Mouse (Mus musculus) CH12.LX (cell line): ENCODE data around the gene Rrp12. TPM values are rescaled to one million over a fixed set of nuclear protein-coding genes. Genes with fewer than 3 reads are reported as not detected.

Experiments
- DNase-seq: peaks from one replicate; pipeline ENCODE4 v3.0.0-alpha.2; 2013; ENCODE audit errors: extremely low read depth
- H3K27ac ChIP-seq: 2 replicates; pipeline ENCODE4 v1.5.1; 2012; ENCODE audit warnings: low read depth, mild to moderate bottlenecking, control low read depth, moderate library complexity; ENCODE audit not compliant: insufficient read depth
- H3K27me3 ChIP-seq: replicated peaks from 2 replicates; pipeline ENCODE3; 2012; ENCODE audit warnings: inconsistent platforms
- H3K36me3 ChIP-seq, 2 experiments: replicated peaks in 1 of 2; 2 replicates each; pipeline versions ENCODE3 to v1.6.1; 2012; ENCODE audit warnings: inconsistent platforms in 1 of 2, low read length in 1 of 2, mild to moderate bottlenecking in 1 of 2, mixed read lengths in 1 of 2, moderate library complexity in 1 of 2; ENCODE audit not compliant: control insufficient read depth in 1 of 2, insufficient read depth in 1 of 2
- H3K4me1 ChIP-seq, 2 experiments: 2 replicates each; pipeline ENCODE4 v1.6.1; 2012; ENCODE audit warnings: inconsistent platforms in 1 of 2, moderate library complexity in 1 of 2; ENCODE audit not compliant: insufficient read depth in 2 of 2, control insufficient read depth in 1 of 2
- H3K4me2 ChIP-seq: 2 replicates; pipeline ENCODE4 v1.6.1; 2012; ENCODE audit warnings: low read depth, mild to moderate bottlenecking, control low read depth; ENCODE audit not compliant: poor library complexity, insufficient read depth, severe bottlenecking
- H3K4me3 ChIP-seq, 3 experiments: fragments of 150-350 bp in 1 of 3; sonication (generic) in 1 of 3; replicated peaks in 1 of 3; 2 replicates each; pipeline versions ENCODE3 to v1.5.1; 2011 to 2012; ENCODE audit warnings: low read depth in 2 of 3, low read length in 2 of 3, mild to moderate bottlenecking in 2 of 3, moderate library complexity in 2 of 3, control low read depth in 1 of 3, improper control_type of control experiment in 1 of 3, inconsistent platforms in 1 of 3, mixed read lengths in 1 of 3; ENCODE audit not compliant: poor library complexity in 1 of 3
- H3K79me2 ChIP-seq: replicated peaks from 2 replicates; pipeline ENCODE4 v1.6.1; 2012; ENCODE audit warnings: mild to moderate bottlenecking, moderate library complexity; ENCODE audit not compliant: control insufficient read depth, poor library complexity, insufficient read depth, severe bottlenecking; ENCODE audit errors: extremely low read depth
- H3K9ac ChIP-seq: 2 replicates; pipeline ENCODE4 v1.6.1; 2012; ENCODE audit warnings: low read depth, mild to moderate bottlenecking, control low read depth, moderate library complexity; ENCODE audit not compliant: insufficient read depth
- H3K9me3 ChIP-seq: replicated peaks from 2 replicates; pipeline ENCODE3; 2012; ENCODE audit warnings: low read length, inconsistent platforms, mixed read lengths
- BHLHE40 ChIP-seq: IDR thresholded peaks from 2 replicates; pipeline ENCODE4 v1.6.1; 2011; ENCODE audit warnings: mild to moderate bottlenecking, low read depth, low read length, improper control_type of control experiment
- CTCF ChIP-seq, 2 experiments: IDR thresholded peaks in 1 of 2; conservative IDR thresholded peaks in 1 of 2; 2 replicates each; pipeline ENCODE4 v1.5.1; 2011 to 2012; ENCODE audit warnings: low read depth in 2 of 2, low read length in 2 of 2, improper control_type of control experiment in 1 of 2, inconsistent platforms in 1 of 2, mild to moderate bottlenecking in 1 of 2, moderate library complexity in 1 of 2
- ELF1 ChIP-seq: IDR thresholded peaks from 2 replicates; pipeline ENCODE4 v1.6.1; 2014; ENCODE audit warnings: low read depth, mild to moderate bottlenecking, inconsistent platforms, low read length, improper control_type of control experiment
- EP300 ChIP-seq: IDR thresholded peaks from 2 replicates; pipeline ENCODE4 v1.6.1; 2011; ENCODE audit warnings: low read length, improper control_type of control experiment
- ETS1 ChIP-seq: conservative IDR thresholded peaks from 2 replicates; pipeline ENCODE4 v1.6.1; 2012; ENCODE audit warnings: low read depth, mild to moderate bottlenecking, inconsistent platforms, low read length, improper control_type of control experiment, moderate library complexity
- GABPA ChIP-seq: IDR thresholded peaks from 2 replicates; pipeline ENCODE4 v1.6.1; 2012; ENCODE audit warnings: low read depth, low read length, improper control_type of control experiment, inconsistent platforms; ENCODE audit not compliant: insufficient replicate concordance
- HCFC1 ChIP-seq: IDR thresholded peaks from 2 replicates; pipeline ENCODE4 v1.6.1; 2012; ENCODE audit warnings: low read depth, mild to moderate bottlenecking, inconsistent platforms, low read length, improper control_type of control experiment
- JUN ChIP-seq: IDR thresholded peaks from 2 replicates; pipeline ENCODE4 v1.6.1; 2011; ENCODE audit warnings: low read depth, mild to moderate bottlenecking, low read length, improper control_type of control experiment, moderate library complexity; ENCODE audit not compliant: insufficient read depth
- JUND ChIP-seq: conservative IDR thresholded peaks from 2 replicates; pipeline ENCODE4 v1.6.1; 2011; ENCODE audit warnings: low read depth, low read length, improper control_type of control experiment
- KAT2A ChIP-seq: IDR thresholded peaks from 2 replicates; pipeline ENCODE4 v1.6.1; 2012; ENCODE audit warnings: low read length, improper control_type of control experiment, inconsistent platforms; ENCODE audit not compliant: insufficient replicate concordance
- MAFK ChIP-seq: IDR thresholded peaks from 2 replicates; pipeline ENCODE4 v1.6.1; 2011; ENCODE audit warnings: low read length, improper control_type of control experiment; ENCODE audit not compliant: insufficient replicate concordance
- MAX ChIP-seq: IDR thresholded peaks from 2 replicates; pipeline ENCODE4 v1.6.1; 2011; ENCODE audit warnings: low read length, improper control_type of control experiment
- MEF2A ChIP-seq: IDR thresholded peaks from 2 replicates; pipeline ENCODE4 v1.6.1; 2014; ENCODE audit warnings: low read depth, mild to moderate bottlenecking, inconsistent platforms, low read length, improper control_type of control experiment, borderline replicate concordance
- MXI1 ChIP-seq: IDR thresholded peaks from 2 replicates; pipeline ENCODE4 v1.6.1; 2011; ENCODE audit warnings: mild to moderate bottlenecking, low read depth, low read length, improper control_type of control experiment
- MYC ChIP-seq: IDR thresholded peaks from 2 replicates; pipeline ENCODE4 v1.6.1; 2011; ENCODE audit warnings: low read depth, mild to moderate bottlenecking, improper control_type of control experiment, low read length
- NELFE ChIP-seq: IDR thresholded peaks from 2 replicates; pipeline ENCODE4 v1.6.1; 2011; ENCODE audit warnings: low read depth, low read length, improper control_type of control experiment
- PAX5 ChIP-seq: IDR thresholded peaks from 2 replicates; pipeline ENCODE4 v1.6.1; 2012; ENCODE audit warnings: low read length, inconsistent platforms, mixed read lengths
- POLR2AphosphoS2 ChIP-seq: IDR thresholded peaks from 2 replicates; pipeline ENCODE4 v1.6.1; 2011; ENCODE audit warnings: low read depth, low read length, improper control_type of control experiment
- RAD21 ChIP-seq: IDR thresholded peaks from 2 replicates; pipeline ENCODE4 v1.6.1; 2011; ENCODE audit warnings: low read depth, mild to moderate bottlenecking, low read length, improper control_type of control experiment, moderate library complexity
- SIN3A ChIP-seq: IDR thresholded peaks from 2 replicates; pipeline ENCODE4 v1.6.1; 2012; ENCODE audit warnings: low read length, improper control_type of control experiment, inconsistent platforms
- USF1 ChIP-seq: IDR thresholded peaks from 2 replicates; pipeline ENCODE4 v1.6.1; 2014; ENCODE audit warnings: low read depth, mild to moderate bottlenecking, inconsistent platforms, low read length, improper control_type of control experiment
- ZC3H11A ChIP-seq: IDR thresholded peaks from 2 replicates; pipeline ENCODE4 v1.6.1; 2012; ENCODE audit warnings: low read depth, mild to moderate bottlenecking, inconsistent platforms, low read length, improper control_type of control experiment
- ZMIZ1 ChIP-seq: IDR thresholded peaks from 2 replicates; pipeline ENCODE4 v1.6.1; 2012; ENCODE audit warnings: low read depth, mild to moderate bottlenecking, inconsistent platforms, low read length, improper control_type of control experiment
- ZNF384 ChIP-seq: IDR thresholded peaks from 2 replicates; pipeline ENCODE4 v1.6.1; 2012; ENCODE audit warnings: low read depth, low read length, improper control_type of control experiment, inconsistent platforms
- dilution Hi-C: fragments of 300-500 bp; cut with MboI; formaldehyde crosslinking; loops from 2 replicates; pipeline ENCODE4 v1.14.3; 2020; ENCODE audit warnings: low sequenced_read_pairs; ENCODE audit not compliant: extremely low pct_unique_long_range_greater_than_20kb, extremely low pct_ligation_motif_present
- in situ Hi-C: fragments of 300-500 bp; cut with MboI; formaldehyde crosslinking; loops from 3 replicates; pipeline ENCODE4 v1.14.3; 2019; ENCODE audit warnings: low sequenced_read_pairs, low pct_ligation_motif_present, low pct_unique_long_range_greater_than_20kb, mixed read lengths
- polyA plus RNA-seq: library from polyadenylated mRNA; unstranded; fragments of >175 nt; gene quantifications from 2 replicates; pipeline ENCODE4 v1.2.1, GENCODE M21; 2012; ENCODE audit warnings: low read depth; ENCODE audit not compliant: insufficient read length
- total RNA-seq, 2 experiments: library from RNA; depleted of rRNA; stranded (reverse); fragments of 300-350 nt in 1 of 2; fragments of >200 nt in 1 of 2; gene quantifications; 2 replicates each; pipeline ENCODE4 v1.2.3; 2012 to 2014

Rrp12 gene
- total and polyA plus RNA-seq, 3 experiments, result 20.1 to 64.3 (median 42.5) TPM

DNA sequence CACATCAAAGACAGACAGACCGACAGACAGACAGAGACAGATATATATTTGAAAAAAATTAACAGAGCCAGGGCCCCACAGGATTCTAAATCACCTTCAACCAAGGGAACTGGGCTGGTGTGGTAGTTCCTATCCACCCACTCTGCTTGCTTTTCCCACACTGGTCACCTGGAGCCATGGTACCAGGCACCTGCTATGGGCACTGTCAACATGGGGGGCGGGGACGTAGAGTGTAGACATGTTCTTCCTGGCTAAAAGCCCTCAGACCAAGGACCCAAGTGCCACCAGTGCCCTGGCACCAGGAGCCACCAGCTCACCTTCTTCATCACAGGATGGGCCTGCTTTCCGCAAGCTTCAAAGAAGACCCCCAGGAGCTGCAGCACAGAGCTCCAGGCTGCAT is 14.1 kb downstream of the Rrp12 start:
- Histone ChIP-seq H3K9ac (no peak overlapping the region), H3K4me3 (no peak overlapping the region), H3K4me2 (no peak overlapping the region), H3K27me3 (no peaks in the 10 kb centered on the region), H3K27ac (no peak overlapping the region), H3K79me2 (no peaks in the 10 kb centered on the region), H3K4me1 (no peaks in the 10 kb centered on the region), H3K9me3 (no peaks in the 10 kb centered on the region), H3K36me3 (peaks cover 70 to 94% of the 10 kb centered on the region in 2 experiments)
- no peak for DNase-seq
- no peak for TF ChIP-seq JUN
- TF ChIP-seq MXI1, result no peak
- TF ChIP-seq ZNF384, result no peak
- TF ChIP-seq BHLHE40, result no peak
- TF ChIP-seq KAT2A, result no peak
- dilution Hi-C loops, result no loop called here
- in situ Hi-C loops, result no loop called here

- no peak for DNase-seq
- H3K4me1 ChIP-seq, result no peaks in the 10 kb centered on the region
- no peaks in the 10 kb centered on the region for H3K9me3 ChIP-seq
- dilution Hi-C loops, result no loop called here
- H3K36me3 ChIP-seq, result peaks cover 70 to 88% of the 10 kb centered on the region in 2 experiments
- no peak overlapping the region for H3K27ac ChIP-seq
- in situ Hi-C loops, result no loop called here
- H3K4me3 ChIP-seq, result no peak overlapping the region
- TF ChIP-seq MYC (no peak), EP300 (no peak)
- no peak overlapping the region for H3K9ac ChIP-seq
- no peaks in the 10 kb centered on the region for H3K27me3 ChIP-seq
- H3K79me2 ChIP-seq, result no peaks in the 10 kb centered on the region
- H3K4me2 ChIP-seq, result no peak overlapping the region
These were observed 21.6 kb downstream of the Rrp12 start for GRCm38 (mm10) chr19:41874356-41874755.

DNA sequence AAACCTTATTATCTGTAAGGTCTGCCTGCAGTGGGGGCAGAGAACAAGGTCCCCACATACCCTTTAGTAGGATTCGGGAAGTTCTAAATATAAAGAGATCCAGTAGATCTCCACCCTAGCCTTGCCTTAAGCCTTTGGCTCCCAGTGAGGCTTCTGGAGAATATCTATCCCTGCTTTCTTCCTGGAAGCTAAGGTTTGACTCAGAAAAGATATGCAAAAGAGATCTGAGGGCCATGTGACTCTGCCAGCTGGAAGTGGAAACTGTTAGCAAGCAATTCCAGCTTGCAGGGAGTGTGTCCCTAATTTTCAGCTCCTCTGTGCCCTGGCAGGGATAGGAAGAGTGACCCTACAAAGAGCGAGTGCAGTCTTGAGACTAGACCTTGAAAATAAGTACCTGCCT is 23.7 kb downstream of the Rrp12 start:
- Histone ChIP-seq H3K4me3 (no peak overlapping the region), H3K4me1 (no peaks in the 10 kb centered on the region), H3K79me2 (no peaks in the 10 kb centered on the region), H3K27me3 (no peaks in the 10 kb centered on the region), H3K27ac (no peak overlapping the region), H3K4me2 (no peak overlapping the region), H3K9me3 (no peaks in the 10 kb centered on the region), H3K9ac (no peak overlapping the region), H3K36me3 (peaks cover 79 to 91% of the 10 kb centered on the region in 2 experiments)
- dilution Hi-C loops (no loop called here), in situ Hi-C loops (no loop called here)
- no peak for TF ChIP-seq NELFE
- no peak for TF ChIP-seq JUND
- no peak for TF ChIP-seq RAD21
- no peak for TF ChIP-seq ZMIZ1
- no peak for TF ChIP-seq SIN3A
- TF ChIP-seq MAX, result no peak
- no peak for TF ChIP-seq PAX5
- TF ChIP-seq ETS1, result no peak
- no peak for TF ChIP-seq GABPA
- TF ChIP-seq JUN, result no peak
- TF ChIP-seq MEF2A, result no peak
- no peak for TF ChIP-seq CTCF (conservative IDR thresholded peaks at IDR 0.05 in 1 of 2, IDR thresholded peaks at IDR 0.05 in 1 of 2; ENCODE audit: low read depth in 2 of 2, low read length in 2 of 2)
- no peak for TF ChIP-seq ZC3H11A
- TF ChIP-seq POLR2AphosphoS2, result no peak
- no peak for TF ChIP-seq USF1
- no peak for TF ChIP-seq MAFK
- TF ChIP-seq HCFC1, result no peak
- TF ChIP-seq ELF1, result no peak
- DNase-seq, result no peak
